Mouse (Mus musculus) MEL (cell line): ENCODE data around the gene Tnxb. TPM values are rescaled to one million over a fixed set of nuclear protein-coding genes. Genes with fewer than 3 reads are reported as not detected.
"Not testable (repeated sequence)": the region's sequence is repeated elsewhere in the genome, so short reads cannot be mapped to it uniquely, and the experiment has no call there.

Experiments
- DNase-seq: peaks from one replicate; pipeline ENCODE4 v3.0.0; 2011; ENCODE audit warnings: low read depth, low spot score
- H3K27ac ChIP-seq: 2 replicates; pipeline ENCODE4 v1.5.1; 2012; ENCODE audit warnings: low read depth, mild to moderate bottlenecking, control low read depth, low read length, moderate library complexity; ENCODE audit not compliant: control insufficient read depth
- H3K27me3 ChIP-seq, 2 experiments: fragments of 150-350 bp in 1 of 2; sonication (generic) in 1 of 2; 2 replicates each; pipeline ENCODE4 v1.6.1; 2012; ENCODE audit warnings: low read length in 2 of 2, mild to moderate bottlenecking in 2 of 2, improper control_type of control experiment in 1 of 2, moderate library complexity in 1 of 2; ENCODE audit not compliant: insufficient read depth in 2 of 2, control insufficient read depth in 1 of 2
- H3K36me3 ChIP-seq, 2 experiments: 2 replicates each; pipeline ENCODE4 v1.6.1; 2012 to 2014; ENCODE audit warnings: low read length in 2 of 2, improper control_type of control experiment in 1 of 2, inconsistent platforms in 1 of 2, mild to moderate bottlenecking in 1 of 2; ENCODE audit not compliant: insufficient read depth in 2 of 2, control insufficient read depth in 1 of 2
- H3K4me1 ChIP-seq, 2 experiments: fragments of 150-350 bp in 1 of 2; sonication (generic) in 1 of 2; 2 replicates each; pipeline ENCODE4 v1.6.1; 2012; ENCODE audit warnings: low read length in 2 of 2, improper control_type of control experiment in 1 of 2, mild to moderate bottlenecking in 1 of 2; ENCODE audit not compliant: insufficient read depth in 2 of 2, control insufficient read depth in 1 of 2
- H3K4me3 ChIP-seq, 2 experiments: fragments of 150-350 bp in 1 of 2; sonication (generic) in 1 of 2; 2 replicates each; pipeline ENCODE4 v1.5.1; 2012; ENCODE audit warnings: low read depth in 2 of 2, low read length in 2 of 2, mild to moderate bottlenecking in 2 of 2, moderate library complexity in 2 of 2, control low read depth in 1 of 2, improper control_type of control experiment in 1 of 2; ENCODE audit not compliant: control insufficient read depth in 1 of 2, insufficient read depth in 1 of 2
- H3K79me2 ChIP-seq: 2 replicates; pipeline ENCODE4 v1.6.1; 2012; ENCODE audit warnings: mild to moderate bottlenecking, low read length, moderate library complexity; ENCODE audit not compliant: control insufficient read depth, poor library complexity, insufficient read depth
- H3K9ac ChIP-seq: 2 replicates; pipeline ENCODE4 v1.6.1; 2012; ENCODE audit warnings: low read depth, mild to moderate bottlenecking, control low read depth, low read length, moderate library complexity; ENCODE audit not compliant: control insufficient read depth, poor library complexity, severe bottlenecking
- H3K9me3 ChIP-seq: fragments of 150-350 bp; sonication (generic); replicated peaks from 2 replicates; pipeline ENCODE4 v1.6.1; 2012; ENCODE audit warnings: mild to moderate bottlenecking, low read length, improper control_type of control experiment, moderate library complexity; ENCODE audit not compliant: insufficient read depth
- CTCF ChIP-seq, 3 experiments: IDR thresholded peaks in 2 of 3; conservative IDR thresholded peaks in 1 of 3; 2 replicates each; pipeline ENCODE4 v1.5.1; 2011 to 2012; ENCODE audit warnings: low read length in 3 of 3, low read depth in 2 of 3, mild to moderate bottlenecking in 2 of 3, improper control_type of control experiment in 1 of 3, inconsistent platforms in 1 of 3, mixed read lengths in 1 of 3, moderate library complexity in 1 of 3; ENCODE audit not compliant: control insufficient read depth in 1 of 3, insufficient read depth in 1 of 3, poor library complexity in 1 of 3, severe bottlenecking in 1 of 3
- E2F4 ChIP-seq: IDR thresholded peaks from 2 replicates; pipeline ENCODE4 v1.6.1; 2011; ENCODE audit warnings: low read depth, low read length, improper control_type of control experiment, borderline replicate concordance
- ELF1 ChIP-seq: IDR thresholded peaks from 2 replicates; pipeline ENCODE4 v1.6.1; 2014; ENCODE audit warnings: low read depth, mild to moderate bottlenecking, inconsistent platforms, low read length, improper control_type of control experiment, moderate library complexity
- EP300 ChIP-seq, 2 experiments: IDR thresholded peaks; 2 replicates each; pipeline ENCODE4 v1.6.1; 2011; ENCODE audit warnings: improper control_type of control experiment in 2 of 2, low read length in 2 of 2, low read depth in 1 of 2, mild to moderate bottlenecking in 1 of 2
- GABPA ChIP-seq: IDR thresholded peaks from 2 replicates; pipeline ENCODE4 v1.6.1; 2012; ENCODE audit warnings: low read depth, mild to moderate bottlenecking, inconsistent platforms, low read length, improper control_type of control experiment, moderate library complexity
- GATA1 ChIP-seq: IDR thresholded peaks from 2 replicates; pipeline ENCODE4 v1.6.1; 2011; ENCODE audit warnings: low read depth, low read length, improper control_type of control experiment
- HCFC1 ChIP-seq: IDR thresholded peaks from 2 replicates; pipeline ENCODE4 v1.6.1; 2012; ENCODE audit warnings: low read depth, mild to moderate bottlenecking, inconsistent platforms, low read length, improper control_type of control experiment, moderate library complexity
- KAT2A ChIP-seq: conservative IDR thresholded peaks from 2 replicates; pipeline ENCODE4 v1.6.1; 2012; ENCODE audit warnings: low read depth, low read length, improper control_type of control experiment, inconsistent platforms
- MAFK ChIP-seq: IDR thresholded peaks from 2 replicates; pipeline ENCODE4 v1.6.1; 2011; ENCODE audit warnings: low read depth, mild to moderate bottlenecking, low read length, improper control_type of control experiment, borderline replicate concordance
- MAZ ChIP-seq: IDR thresholded peaks from 2 replicates; pipeline ENCODE4 v1.6.1; 2012; ENCODE audit warnings: low read depth, mild to moderate bottlenecking, inconsistent platforms, low read length, improper control_type of control experiment
- MEF2A ChIP-seq: IDR thresholded peaks from 2 replicates; pipeline ENCODE4 v1.6.1; 2014; ENCODE audit warnings: low read depth, mild to moderate bottlenecking, inconsistent platforms, low read length, improper control_type of control experiment; ENCODE audit not compliant: poor library complexity, insufficient replicate concordance, severe bottlenecking; ENCODE audit errors: extremely low read depth
- MXI1 ChIP-seq: IDR thresholded peaks from 2 replicates; pipeline ENCODE4 v1.6.1; 2011; ENCODE audit warnings: mild to moderate bottlenecking, low read depth, low read length, improper control_type of control experiment
- MYB ChIP-seq: IDR thresholded peaks from 2 replicates; pipeline ENCODE4 v1.6.1; 2011; ENCODE audit warnings: mild to moderate bottlenecking, low read depth, low read length, improper control_type of control experiment
- POLR2A ChIP-seq, 2 experiments: IDR thresholded peaks; 2 replicates each; pipeline ENCODE4 v1.6.1; 2011 to 2012; ENCODE audit warnings: low read length in 2 of 2, mild to moderate bottlenecking in 2 of 2, control low read depth in 1 of 2, improper control_type of control experiment in 1 of 2, low read depth in 1 of 2, moderate library complexity in 1 of 2; ENCODE audit not compliant: control insufficient read depth in 1 of 2, insufficient read depth in 1 of 2, poor library complexity in 1 of 2
- POLR2AphosphoS5 ChIP-seq: IDR thresholded peaks from 2 replicates; pipeline ENCODE4 v1.6.1; 2012; ENCODE audit warnings: low read depth, borderline replicate concordance, mild to moderate bottlenecking, inconsistent platforms, low read length, moderate library complexity, mixed read lengths
- TAL1 ChIP-seq: IDR thresholded peaks from 2 replicates; pipeline ENCODE4 v1.6.1; 2012; ENCODE audit warnings: mild to moderate bottlenecking, inconsistent platforms, low read length, moderate library complexity, mixed read lengths
- TBP ChIP-seq: IDR thresholded peaks from 2 replicates; pipeline ENCODE4 v1.8.0; 2011; ENCODE audit warnings: low read depth, low read length, improper control_type of control experiment
- TCF12 ChIP-seq: IDR thresholded peaks from 2 replicates; pipeline ENCODE4 v1.6.1; 2014; ENCODE audit warnings: low read depth, mild to moderate bottlenecking, inconsistent platforms, low read length, improper control_type of control experiment, moderate library complexity
- USF2 ChIP-seq, 2 experiments: IDR thresholded peaks; 2 replicates each; pipeline ENCODE4 v1.6.1; 2011 to 2012; ENCODE audit warnings: improper control_type of control experiment in 2 of 2, low read length in 2 of 2, borderline replicate concordance in 1 of 2, inconsistent platforms in 1 of 2, low read depth in 1 of 2, mild to moderate bottlenecking in 1 of 2; ENCODE audit not compliant: insufficient read depth in 1 of 2
- ZC3H11A ChIP-seq: IDR thresholded peaks from 2 replicates; pipeline ENCODE4 v1.6.1; 2012; ENCODE audit warnings: low read depth, mild to moderate bottlenecking, inconsistent platforms, low read length, improper control_type of control experiment
- ZMIZ1 ChIP-seq: IDR thresholded peaks from 2 replicates; pipeline ENCODE4 v1.6.1; 2012; ENCODE audit warnings: low read depth, mild to moderate bottlenecking, inconsistent platforms, low read length, improper control_type of control experiment, moderate library complexity
- polyA plus RNA-seq, 2 experiments: library from polyadenylated mRNA; stranded (reverse) in 1 of 2; unstranded in 1 of 2; fragments of >175 nt in 1 of 2; fragments of >200 nt in 1 of 2; gene quantifications; 2 replicates each; pipeline versions ENCODE4 v1.2.1 to v1.2.4; 2012; ENCODE audit warnings: low replicate concordance in 2 of 2, low read depth in 1 of 2; ENCODE audit not compliant: insufficient read length in 2 of 2, insufficient read depth in 1 of 2, missing spikeins in 1 of 2
- total RNA-seq: library from RNA; depleted of rRNA; stranded (reverse); fragments of 300-350 nt; gene quantifications from 2 replicates; pipeline ENCODE4 v1.2.3, GENCODE M21; 2012

Tnxb gene
- total and polyA plus RNA-seq, 3 experiments, result 0.27 to 0.28 TPM; not detected in 1

DNA sequence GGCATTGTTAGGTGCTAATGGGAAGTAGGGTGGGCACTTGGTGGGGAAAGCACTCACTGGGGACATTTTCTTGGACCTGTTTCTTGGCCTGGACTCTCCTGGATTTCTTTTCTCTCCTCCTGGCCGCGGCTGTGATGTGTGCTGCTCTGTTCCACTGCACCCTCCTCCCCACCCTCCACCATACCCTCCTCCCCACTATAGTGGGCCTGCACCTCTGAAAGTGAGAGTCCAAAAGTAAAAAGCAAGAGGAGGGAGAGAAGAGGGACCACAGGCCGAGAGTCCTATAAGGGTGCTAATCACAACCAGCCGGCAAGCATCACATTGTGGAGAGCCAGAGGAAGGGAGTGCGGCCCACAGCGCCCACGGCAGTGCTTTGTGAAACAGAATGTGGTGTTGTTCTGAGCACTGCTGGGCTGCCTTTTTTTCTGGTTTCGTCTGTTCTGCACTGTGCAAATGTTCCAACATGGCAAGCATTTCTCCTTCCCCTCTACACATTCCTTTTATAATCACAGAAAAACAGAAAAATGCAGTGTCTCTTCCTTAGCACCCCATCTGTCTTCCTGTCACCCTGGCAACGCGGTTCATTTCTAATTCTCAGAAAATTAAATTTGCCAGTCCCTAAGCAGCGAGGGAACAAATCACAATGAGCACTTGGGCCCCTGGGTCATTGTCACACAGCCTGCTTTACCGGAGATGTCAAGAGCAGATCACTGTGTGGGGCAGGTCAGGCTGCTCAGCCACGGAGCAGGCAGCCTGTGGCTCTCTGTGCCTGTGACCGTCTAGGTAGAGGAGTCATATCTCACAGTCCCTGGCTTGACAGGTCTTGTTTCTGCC lies 29.5 kb downstream of the Tnxb start:
- H3K36me3 ChIP-seq, result no peaks in the 10 kb centered on the region
- H3K27ac ChIP-seq, result no peak overlapping the region
- H3K4me3 ChIP-seq, result no peak overlapping the region
- H3K79me2 ChIP-seq, result no peaks in the 10 kb centered on the region
- H3K4me1 ChIP-seq, result no peaks in the 10 kb centered on the region
- TF ChIP-seq HCFC1 (no peak), GABPA (no peak), POLR2AphosphoS5 (no peak), EP300 (IDR thresholded peaks at IDR 0.05; ENCODE audit: low read depth in 1 of 2, low read length in 2 of 2) (no peak), CTCF (IDR thresholded peaks at IDR 0.05 in 2 of 3, conservative IDR thresholded peaks at IDR 0.05 in 1 of 3; ENCODE audit: control insufficient read depth in 1 of 3, insufficient read depth in 1 of 3, low read depth in 2 of 3, low read length in 3 of 3, poor library complexity in 1 of 3, severe bottlenecking in 1 of 3) (no peak), MXI1 (no peak), MAFK (no peak), TBP (no peak), ZMIZ1 (no peak), E2F4 (no peak), ELF1 (no peak)
- H3K9ac ChIP-seq, result no peak overlapping the region
- no peaks in the 10 kb centered on the region for H3K27me3 ChIP-seq
- no peak for DNase-seq
- no peaks in the 10 kb centered on the region for H3K9me3 ChIP-seq

DNA sequence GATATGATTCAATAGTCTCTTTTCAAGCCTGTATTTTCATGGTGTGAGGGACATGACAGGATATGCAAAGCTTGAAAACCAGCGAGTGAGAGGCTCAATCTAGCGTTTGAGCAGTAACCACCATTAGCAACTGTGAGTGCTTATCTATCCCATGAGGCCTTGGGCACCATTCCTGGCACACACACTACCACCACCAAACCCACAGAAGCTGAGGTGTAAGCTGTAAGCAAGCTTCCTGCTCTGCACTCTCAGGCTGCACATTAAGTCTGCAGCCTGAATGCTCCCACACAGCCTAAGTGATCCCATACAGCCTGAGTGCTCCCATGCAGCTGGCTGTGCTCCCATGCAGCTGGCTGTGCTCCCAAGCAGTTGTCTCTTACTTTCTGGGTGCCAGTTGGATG lies 30.3 kb downstream of the Tnxb start:
- H3K9ac ChIP-seq, result no peak overlapping the region
- H3K27me3 ChIP-seq, result no peaks in the 10 kb centered on the region
- H3K27ac ChIP-seq, result no peak overlapping the region
- DNase-seq, result no peak
- no peaks in the 10 kb centered on the region for H3K4me1 ChIP-seq
- no peaks in the 10 kb centered on the region for H3K36me3 ChIP-seq
- H3K4me3 ChIP-seq, result no peak overlapping the region
- no peaks in the 10 kb centered on the region for H3K9me3 ChIP-seq
- H3K79me2 ChIP-seq, result no peaks in the 10 kb centered on the region
- TF ChIP-seq MYB (no peak), GATA1 (no peak), MAZ (no peak), USF2 (IDR thresholded peaks at IDR 0.05; ENCODE audit: borderline replicate concordance in 1 of 2, insufficient read depth in 1 of 2, low read depth in 1 of 2, low read length in 2 of 2) (no peak), E2F4 (no peak), TAL1 (no peak), KAT2A (no peak), TCF12 (no peak), POLR2A (IDR thresholded peaks at IDR 0.05; ENCODE audit: control insufficient read depth in 1 of 2, insufficient read depth in 1 of 2, low read depth in 1 of 2, low read length in 2 of 2, poor library complexity in 1 of 2) (no peak), MEF2A (no peak), GABPA (no peak), TBP (no peak), ZC3H11A (no peak)
- TF ChIP-seq, all 39 proteins: peak for 0

DNA sequence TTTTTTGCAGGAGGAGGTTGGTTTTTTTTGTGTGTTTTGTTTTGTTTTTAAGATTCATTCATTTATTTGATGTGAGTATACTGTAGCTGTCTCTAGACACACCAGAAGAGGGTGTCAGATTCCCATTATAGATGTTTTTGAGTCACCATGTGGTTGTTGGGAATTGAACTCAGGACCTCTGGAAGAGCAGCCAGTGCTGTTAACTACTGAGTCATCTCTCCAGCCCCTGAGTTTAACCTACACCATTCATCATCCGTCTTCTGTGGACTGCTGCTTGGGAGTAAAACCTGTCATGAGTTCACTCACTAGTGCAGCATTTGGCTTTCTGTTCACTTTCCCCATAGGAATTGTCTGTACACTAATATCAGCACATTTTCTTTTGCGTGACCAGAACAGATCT lies 36.1 kb downstream of the Tnxb start:
- H3K4me3 ChIP-seq, H3K4me1 ChIP-seq, DNase-seq, H3K79me2 ChIP-seq, H3K36me3 ChIP-seq, H3K27me3 ChIP-seq, H3K9me3 ChIP-seq, H3K9ac ChIP-seq, H3K27ac ChIP-seq: not testable (repeated sequence)
